Mouse (Mus musculus) cerebellum, adult 9-11 months (tissue): ENCODE measurements at regions not wholly inside any gene's neighbourhood (a gene's known extent, or its start where the extent isn't known, plus 50 kb on each side); places are given as distances from the start of the nearest gene placed in this dataset.
A peak's percentile ranks its signal among the peaks of the same experiment; 100 is the strongest.

ENCODE experiments used
- DNase-seq: peaks from one replicate; pipeline ENCODE4 v3.0.0; 2022

DNA sequence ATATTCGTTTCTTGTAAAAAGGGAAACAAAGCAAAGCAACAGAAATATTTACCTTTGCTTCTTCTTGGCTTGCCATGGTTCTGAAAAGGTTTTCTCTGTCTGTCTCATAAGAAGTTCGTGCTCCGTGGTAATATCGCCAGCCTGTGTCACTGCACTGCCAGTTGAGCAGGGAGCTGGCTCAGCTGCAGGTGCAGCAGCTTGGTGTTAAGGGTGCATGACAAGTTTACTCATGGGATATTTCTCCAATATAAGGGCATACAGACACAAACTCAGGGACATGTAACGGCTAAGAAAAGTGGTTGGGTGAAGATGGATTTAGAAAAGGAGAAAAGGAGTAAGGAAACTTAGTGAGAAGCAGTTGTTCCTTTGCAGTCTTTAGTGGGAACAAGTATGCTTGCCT, 533.5 kb upstream of the Zic4 start:
- DNase-seq = peak; percentile 29

DNA sequence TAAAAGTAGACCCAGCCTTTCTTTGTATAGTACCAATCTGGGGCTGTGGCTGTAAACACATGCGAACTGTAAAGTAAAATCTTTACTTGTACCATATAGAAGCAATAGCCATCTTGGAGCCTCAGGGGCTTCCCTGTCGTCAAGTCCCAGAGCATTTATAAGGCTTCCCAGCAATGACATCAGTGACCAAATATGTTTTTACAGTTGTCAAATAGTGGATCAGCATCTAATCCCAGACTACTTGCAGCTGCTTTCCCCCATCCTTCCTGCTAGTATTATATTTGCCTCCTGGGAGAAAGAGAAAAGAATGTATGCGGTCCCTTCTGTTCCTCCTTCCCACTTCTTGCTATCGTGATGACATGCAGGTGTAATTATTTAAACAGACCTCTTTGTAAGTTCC, 531.5 kb upstream of the Zic4 start:
- no peak for DNase-seq

DNA sequence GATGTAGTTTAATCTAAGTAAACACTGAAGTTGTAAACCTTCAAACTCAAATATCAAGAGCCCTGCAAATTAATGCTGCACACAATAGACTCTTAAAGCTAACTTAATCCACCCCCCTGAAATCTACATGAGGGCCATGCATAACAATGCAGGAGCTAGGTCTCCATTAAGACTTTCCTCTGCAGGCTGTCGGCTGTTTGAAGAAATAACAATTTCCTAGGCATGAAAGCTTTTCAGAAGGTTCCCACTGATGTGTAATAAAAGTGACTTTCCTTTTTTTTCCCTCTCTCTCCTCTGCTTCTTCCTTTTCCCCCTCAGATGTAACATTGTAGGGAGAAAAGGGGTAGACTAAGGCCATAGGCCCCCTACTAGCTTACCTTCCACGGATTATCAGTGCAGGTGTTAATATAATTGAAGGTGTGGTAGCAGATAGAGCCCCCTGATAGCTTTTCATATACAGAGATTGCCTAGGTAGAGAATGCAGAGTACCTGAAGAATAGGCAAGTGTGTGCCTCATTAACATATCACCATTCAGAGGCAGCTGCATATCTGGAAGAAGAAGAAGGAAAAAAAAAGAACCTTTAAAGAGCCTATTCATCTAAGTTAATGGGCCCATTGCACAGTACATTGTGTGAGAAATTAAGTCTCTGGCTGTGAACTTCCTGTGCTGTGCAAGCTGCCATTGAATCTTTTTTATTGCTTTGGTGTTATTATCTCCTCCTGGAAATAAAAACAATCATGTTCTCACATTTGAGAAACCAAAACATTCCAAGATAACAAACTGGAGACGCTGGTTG, 528.3 kb upstream of the Zic4 start:
- no peak for DNase-seq

DNA sequence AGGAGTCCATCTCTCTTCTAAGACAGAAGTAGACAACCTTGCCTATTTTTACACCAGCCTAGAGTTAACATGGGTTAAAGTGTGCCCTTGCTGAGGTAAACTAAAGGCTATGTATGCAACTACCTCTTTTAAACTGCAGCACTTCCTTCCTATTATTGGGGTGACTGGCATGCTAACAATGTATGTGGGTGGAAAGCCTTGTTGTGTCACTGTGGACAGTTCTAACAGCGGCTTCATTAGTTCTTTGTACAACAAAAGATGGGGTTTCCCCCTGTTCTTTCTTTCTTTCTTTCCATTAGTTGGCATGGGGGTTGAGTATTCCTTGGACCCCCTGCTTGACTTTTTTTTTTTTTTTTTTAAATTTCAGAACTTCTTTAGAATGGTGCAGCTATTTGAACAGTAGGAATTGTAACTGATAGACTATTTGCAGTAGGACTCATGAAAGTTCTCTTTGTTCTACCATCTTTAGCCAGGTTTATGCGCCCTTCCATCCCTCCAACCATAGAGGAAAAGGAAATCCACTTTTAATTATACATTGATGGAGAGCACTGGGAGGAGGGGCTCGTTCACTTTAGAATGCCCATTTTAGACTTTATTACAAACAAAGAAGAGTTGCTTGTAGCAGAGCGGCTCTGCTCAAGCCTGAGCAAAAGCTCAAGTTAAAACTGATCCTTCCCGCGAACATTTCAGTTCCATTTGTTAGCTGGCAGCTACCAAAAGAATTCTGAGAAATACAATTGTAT, 523.9 kb upstream of the Zic4 start:
- no peak for DNase-seq

DNA sequence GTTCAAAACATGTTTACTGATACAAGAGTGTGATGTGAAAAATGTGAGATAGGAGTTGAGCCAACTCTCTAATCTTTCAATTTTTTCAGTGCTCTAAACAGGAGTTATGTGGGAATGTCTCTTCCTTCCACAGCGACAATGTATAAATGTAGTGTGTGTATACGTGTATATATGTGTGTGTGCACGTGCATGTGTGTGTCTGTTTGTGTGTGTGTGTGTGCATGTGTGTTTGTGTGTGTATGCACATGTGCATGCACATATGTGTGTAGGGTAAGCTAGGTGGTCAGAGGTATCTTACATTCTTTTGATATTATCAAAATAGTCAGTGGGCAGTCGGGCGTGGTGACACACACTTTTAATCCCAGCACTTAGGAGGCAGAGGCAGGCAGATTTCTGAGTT, 511.2 kb upstream of the Zic4 start:
- DNase-seq = no peak

DNA sequence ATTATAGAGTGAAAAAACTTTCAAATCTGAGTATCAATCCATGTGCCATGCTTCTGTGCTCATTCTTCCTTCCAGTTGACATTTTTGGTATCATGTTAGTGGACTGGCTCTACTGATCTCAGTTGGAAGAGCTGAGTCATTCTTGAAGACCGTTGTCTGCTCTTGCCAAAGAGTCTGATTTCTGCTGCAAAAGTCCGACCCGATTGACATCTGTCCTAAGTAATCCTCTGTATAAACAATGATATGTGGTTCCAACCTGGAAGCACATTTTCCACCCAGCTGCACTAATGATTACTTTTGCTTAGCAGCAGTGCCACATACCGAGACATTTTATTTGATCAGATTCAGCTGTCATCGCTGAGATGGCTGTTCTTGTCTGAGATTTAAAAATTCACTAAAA, 490.6 kb upstream of the Zic4 start:
- no peak for DNase-seq

DNA sequence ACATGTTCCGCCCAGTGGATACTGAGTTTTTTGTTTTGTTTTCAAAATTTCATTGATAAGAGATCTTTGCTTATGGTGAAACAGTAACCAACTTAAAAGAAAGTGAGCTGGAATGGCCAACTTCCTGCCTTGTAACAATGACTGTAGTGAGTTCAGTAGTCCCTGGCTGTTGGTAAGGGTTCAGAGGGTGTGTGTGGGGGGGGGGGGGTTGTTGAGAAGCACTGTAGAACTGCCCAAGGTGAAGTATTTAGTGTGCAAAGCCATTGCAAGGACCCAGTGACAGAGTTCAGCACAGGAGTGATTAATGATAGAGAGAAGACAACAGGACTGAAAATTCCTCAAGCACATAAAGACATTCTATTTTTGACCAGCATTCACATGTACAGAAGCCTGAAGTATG, 477.7 kb upstream of the Zic4 start:
- DNase-seq = no peak

DNA sequence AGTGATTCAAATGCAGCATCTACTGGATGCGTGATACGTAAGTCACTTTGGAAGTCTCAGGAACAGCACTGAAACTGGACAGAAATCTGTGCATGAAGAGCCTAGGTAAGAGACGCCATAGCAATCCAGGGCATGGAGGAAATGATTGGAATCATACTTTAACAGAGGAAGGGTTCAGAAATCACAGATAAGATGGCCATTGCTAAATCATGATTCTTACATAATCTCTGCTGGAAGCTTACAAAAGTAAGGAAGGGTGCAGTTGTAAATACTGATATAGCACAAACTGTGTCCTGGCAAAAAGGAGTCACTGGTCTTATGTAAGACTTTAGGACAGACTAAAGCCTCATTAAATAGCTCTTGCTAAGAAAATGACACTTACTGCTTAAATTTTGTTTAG, 474.8 kb upstream of the Zic4 start:
- DNase-seq = no peak

DNA sequence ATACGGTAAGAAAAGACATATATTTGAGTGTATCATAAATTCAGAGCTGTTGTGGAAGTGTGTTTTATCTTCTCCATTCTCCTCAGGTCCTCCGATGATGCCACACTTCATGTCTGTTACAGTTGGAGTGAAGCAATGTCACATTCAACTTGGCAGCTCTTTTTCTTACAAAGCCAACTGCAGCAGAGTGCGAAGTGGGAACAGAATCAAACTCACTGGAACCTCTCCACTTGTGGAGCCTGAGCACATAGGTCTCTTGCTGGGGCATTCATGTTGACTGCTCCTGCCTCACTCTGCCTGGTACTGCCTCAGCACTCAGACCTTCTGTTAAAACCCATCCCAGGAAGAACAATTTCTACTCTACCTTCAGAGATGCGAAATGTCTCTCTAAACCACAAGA, 471.4 kb upstream of the Zic4 start:
- DNase-seq = peak; percentile 13

DNA sequence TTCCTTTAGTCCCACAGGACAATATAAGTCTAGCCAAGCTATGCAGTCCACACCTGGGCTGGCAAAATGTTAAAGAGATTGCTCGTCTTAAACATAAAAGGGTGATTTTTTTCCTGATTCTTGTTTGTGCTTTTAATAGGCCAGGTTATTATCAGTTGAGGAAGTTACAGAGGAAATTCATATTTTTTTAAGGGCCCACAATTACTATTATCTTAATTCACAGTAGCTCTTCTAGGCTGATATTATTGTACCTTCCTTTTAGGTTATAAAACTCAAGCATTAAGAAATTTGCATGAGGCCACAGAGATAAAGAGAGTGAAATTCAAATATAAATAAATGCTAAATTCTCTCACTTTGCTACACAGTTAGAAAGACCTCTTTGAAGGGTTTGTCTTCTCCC, 469.4 kb upstream of the Zic4 start:
- no peak for DNase-seq

DNA sequence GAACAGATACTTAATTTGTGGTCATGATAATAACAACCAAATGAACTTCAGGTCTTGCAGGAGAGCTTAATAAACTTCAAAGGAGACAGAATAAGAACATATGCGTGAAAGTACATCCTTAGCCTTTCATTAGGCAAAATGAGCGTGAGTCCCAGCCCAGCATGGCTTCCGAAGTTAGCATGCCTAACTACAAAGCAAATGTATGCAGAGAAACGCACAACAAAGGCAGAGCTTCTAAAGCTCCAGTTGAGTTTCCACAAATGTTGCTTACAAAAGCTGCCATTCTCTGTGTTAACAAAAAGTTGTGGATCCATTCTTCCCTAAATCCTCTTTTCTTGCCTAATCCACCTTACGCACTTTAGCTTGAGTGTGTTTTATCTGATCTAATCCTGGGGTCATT, 458.7 kb upstream of the Zic4 start:
- DNase-seq = no peak

DNA sequence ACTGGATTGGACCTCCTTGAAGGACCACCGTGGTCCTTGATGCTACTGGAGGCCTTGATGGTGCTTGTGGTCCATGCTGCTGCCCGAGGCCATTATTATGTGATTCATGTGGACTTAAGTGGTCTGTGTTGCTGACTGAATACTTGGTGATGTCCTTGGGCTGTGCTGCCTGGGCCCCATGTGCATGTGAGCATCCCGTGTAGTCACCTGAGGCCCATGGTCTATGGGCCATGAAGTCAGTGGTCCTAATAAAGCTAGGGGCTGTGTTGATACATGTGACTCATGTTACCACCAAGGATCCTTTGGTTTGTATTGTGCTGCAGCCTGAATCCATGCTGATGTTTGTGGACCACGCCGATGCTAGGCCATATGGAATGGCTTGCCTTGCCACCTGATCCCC, 456.1 kb upstream of the Zic4 start:
- DNase-seq = no peak

DNA sequence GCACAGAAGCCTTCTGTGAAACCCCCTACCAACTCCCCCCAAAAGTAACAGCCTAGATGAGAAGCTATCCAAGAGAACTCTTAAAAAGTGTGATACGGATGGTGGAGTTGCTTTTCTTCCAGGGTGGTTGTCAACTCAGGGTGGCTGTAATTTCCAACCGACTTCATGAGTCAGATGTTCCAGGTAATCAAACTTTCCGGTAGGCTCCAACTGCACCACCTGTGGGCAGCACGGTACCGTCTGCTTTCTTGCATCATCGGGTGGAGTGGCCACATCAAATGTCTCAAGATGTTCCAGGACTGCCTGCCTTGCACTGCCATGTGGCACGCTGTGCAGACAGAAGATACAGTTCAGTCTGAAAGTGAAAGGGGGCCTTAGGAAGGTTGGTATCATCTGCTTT, 455.5 kb upstream of the Zic4 start:
- no peak for DNase-seq

DNA sequence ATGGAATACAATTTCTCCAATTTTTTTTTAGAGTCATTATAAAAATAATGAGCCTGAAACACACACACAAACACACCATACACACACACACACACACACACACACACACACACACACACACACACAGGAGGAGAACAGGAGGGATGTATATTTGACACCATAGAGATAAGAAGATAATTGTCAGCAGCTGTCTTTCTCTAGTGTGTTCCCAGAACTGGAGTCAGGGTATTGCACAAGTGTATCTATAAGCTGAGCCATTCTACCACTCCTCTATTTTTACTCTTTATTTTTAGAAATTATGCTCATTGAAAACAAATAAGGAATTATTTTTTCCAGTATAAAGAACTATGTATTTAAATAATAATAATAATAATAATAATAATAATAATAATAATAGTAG, 407.6 kb upstream of the Zic4 start:
- no peak for DNase-seq

DNA sequence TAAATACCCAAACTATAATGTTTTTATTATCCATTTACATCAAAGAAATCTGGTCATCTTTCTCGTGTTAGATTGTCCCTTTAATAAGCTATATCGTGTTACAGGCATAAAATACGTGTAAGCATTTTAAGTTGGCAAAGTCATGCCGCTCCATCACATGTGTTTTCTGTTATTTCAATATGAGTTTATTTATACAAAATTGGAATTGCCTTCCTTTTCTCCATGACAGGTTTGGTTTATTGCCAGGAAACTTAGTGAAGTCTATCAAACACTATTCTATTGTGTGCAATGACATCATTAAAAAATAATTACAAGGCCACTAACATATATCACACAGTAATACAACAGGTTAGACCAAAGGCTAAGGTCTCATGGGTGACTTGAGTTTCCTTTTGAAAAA, 400.8 kb upstream of the Zic4 start:
- DNase-seq = no peak

DNA sequence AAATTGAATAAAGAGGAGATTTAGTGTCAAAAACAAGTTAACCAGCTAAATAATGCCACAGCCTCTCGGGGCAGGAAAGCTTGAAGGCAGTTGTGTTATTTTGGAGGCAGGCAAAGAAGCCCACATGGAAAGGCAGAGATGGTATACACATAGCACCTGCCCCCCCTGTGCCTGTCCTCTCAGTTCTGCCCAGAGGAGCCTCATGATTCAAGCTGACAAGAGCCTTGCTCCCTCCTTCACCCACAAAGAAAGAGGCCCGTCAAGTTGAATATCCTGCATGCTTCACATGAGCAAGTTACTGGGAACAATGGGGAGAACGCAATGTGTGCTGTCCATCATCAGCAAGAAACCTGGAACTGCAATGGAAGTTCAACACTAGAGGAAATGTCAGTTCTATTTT, 398.2 kb upstream of the Zic4 start:
- DNase-seq = no peak

DNA sequence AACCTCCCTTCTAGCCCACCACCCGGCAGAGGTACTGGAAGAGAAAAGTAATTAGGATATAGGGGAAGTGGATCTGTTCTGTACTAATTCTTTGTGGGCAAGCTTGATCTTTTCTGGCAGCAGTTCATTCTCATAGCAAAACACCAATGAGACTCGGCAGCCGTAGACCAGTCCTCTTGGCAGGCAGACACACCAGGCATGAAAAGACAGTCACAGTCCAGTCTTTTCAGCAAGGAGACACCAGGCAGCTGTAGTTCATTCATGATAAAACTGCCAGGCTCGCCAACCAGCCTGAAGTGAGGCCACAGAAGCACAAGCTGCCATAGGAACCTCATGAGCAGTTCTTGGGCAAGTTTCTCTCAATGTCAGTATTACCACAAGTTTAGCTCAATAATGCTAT, 383.5 kb upstream of the Zic4 start:
- no peak for DNase-seq

DNA sequence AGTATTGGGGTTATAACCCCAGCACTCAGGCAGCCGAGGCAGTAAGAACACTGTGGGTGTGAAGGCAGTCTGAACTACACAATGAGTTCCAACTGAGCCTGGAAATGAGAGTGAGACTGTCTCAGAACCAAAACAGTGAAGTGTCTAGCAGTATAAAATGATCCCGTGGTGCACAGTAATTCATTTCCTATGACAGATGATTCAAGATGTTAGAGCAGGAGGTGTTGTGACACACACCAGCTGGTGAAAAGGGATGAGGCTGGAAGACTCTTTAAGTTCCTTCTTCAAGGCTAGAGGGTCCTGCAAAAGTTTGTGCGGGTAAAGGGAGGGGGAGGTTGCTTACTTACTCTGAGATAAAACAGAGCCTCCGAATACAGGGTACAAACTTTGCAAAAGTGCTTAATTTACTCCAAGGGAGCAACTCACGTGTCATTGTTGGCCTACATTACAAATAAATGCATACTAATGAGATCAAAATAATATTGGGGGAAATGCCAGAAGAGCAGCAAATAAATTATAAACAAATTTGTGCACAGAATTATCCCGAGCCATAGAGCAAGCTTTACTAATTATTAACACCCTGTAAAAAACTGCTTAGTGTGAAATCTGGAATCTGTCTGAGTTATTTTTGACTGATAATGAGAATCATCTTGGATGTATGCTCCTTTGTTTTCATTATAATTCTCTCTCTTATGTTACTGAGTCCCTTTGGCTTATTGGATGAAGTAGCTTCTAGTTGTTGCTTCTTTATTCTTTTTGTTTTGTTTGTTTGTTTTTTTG, 382.0 kb upstream of the Zic4 start:
- no peak for DNase-seq

DNA sequence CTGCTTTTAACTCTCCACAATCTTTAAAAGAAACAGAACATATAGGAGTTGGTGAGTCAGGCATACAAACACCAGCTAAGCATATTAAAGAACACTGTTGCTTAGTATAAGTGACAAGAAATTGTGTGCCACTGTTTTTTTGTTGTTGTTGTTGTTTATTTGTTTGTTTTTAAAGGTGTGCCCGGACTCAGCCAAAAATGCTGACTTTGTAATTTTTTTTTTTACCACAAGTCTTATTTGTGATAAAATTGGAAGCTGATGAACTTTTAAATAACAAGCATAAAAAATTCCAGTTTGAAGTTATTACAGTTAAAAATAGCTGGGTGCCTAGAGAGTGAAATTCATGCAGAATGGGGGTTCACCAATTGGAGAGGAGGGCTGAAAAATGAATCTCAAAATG, 363.0 kb upstream of the Zic4 start:
- no peak for DNase-seq

DNA sequence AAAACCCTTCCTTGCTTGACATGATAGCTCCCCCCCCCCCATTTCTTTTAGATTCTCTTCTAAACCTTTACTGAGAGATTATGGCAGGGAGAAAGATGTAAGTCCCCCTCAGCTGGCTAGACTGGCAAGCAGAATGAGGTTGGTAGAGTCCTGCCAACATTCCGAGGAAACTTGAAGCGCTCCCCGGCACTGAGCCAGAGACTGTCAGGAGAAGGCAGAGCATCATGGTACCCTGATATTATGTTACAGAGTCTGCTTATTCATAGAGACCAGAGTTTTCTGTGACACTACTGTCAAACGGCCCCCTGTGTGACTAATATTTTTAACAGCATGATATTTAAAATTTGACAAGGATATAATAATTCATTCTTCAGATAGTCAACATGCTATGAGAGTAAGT, 358.0 kb upstream of the Zic4 start:
- no peak for DNase-seq

DNA sequence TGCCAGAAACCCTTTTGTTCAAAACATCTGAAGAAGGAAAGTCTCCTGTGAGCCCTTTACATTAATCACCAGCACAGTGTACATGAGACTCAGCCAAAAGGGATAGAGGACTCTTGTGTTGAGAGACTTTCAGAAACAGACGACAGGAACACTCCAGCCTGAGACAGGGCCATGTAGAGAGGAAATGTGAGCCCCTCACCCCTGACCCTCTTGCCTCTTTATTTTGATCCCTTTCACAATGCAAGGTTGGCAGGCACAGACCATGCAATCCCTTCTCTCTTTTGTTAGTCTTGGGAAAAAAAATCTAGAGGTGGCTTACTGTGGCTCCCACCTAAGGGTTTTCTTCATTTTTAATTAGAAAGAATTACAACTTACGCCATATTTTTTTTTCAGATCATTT, 321.7 kb upstream of the Zic4 start:
- DNase-seq = no peak

DNA sequence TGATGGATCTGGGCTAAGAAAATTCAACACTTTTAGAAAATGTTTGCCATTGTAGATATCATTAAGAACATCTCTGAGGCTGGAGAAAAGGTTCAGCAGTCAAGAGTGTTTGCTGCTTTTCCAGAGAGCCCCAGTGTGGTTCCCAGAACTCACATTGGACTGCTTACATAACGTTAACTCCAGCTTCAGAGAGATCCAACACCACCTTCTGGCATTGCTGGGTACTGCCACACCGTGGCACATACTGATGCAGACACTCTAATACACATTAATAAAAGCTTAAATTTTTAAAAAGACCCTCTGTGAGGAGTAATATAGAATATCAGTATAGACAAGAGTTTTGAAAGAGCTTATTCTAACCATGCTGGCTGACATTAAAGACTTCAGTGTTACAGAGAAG, 313.6 kb upstream of the Zic4 start:
- DNase-seq = no peak

DNA sequence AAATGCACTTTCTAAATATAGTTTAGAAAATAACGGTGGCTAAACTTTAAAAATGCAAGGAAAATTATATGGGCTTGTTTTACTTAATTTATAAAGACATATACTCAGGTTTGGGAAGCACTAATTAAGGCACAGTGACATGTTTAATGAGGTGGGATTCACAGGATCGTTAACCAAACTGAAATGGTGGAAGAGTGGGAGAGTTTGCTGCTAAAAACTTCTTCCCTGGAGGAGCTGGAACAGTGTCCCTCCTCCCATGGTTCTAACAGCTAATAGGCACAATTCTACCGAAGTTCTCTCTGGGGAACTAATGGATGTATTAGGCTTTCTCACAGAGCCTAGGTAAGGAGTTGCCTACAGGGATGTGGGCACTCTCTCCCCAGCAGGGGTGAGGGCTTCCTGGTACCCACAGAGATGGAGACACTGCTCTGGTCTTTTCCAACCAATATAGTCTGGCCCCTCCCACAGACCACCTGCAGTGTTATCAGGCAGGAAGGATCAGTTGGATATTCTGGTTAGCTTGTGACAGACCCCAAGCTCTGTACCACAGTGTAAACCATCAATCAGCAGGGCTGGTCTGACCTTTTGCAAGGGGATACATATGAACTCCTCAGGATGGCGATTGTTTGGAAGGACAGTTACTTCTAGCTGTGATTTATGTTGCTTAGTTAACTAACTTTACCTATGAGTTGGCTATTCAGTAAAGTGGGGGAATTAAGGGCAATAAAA, 309.0 kb upstream of the Zic4 start:
- DNase-seq = no peak
